Mouse (Mus musculus): Measurements from ENCODE around the gene Gpn1.
"Not testable (repeated sequence)": the region's sequence is repeated elsewhere in the genome, so short reads cannot be mapped to it uniquely, and the experiment has no call there.

Gpn1 gene

DNA sequence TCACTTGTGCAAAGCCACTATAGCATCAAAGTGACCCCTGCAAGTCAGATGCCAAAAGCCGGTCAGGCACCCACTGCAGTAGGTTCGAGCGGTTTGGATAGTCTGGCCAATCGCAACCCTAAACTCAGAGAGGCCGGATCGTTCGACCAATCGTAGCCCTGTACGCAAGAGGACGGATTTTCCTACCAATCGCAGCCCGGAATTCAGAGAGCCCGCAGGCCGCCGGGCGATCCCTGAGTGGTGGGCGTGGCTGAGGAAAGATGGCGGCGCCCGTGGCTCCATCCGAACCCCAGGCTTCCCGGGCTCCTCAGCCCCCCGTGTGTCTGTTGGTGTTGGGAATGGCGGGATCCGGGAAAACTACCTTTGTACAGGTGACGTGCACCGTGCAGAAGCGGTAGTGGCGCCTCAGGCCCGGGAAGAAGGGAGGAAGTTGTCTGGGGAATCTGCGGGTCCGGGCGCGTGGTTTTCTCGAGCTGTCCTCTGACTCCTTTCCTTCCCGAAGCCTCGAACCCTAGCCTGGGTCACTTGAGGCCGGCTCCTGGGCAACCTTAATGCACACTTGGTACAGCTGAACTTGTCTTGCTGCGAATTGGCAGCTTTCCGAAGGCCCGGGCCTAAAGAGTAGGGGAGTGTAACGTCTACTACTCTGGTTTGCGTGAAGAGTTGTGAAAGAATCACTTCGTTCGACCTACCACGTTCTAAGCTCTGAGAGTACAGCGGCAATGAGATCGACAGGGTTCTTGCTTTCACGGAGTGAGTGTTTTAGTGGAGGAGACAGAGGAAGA lies at the start of gene Gpn1:
Gene Gpn1 (plus strand): TSS at position 229 of the 785 bp plus-strand sequence.
- peak; percentile 69 to 81 for DNase-seq (ENCODE audit: low spot score in 2 of 2)

DNA sequence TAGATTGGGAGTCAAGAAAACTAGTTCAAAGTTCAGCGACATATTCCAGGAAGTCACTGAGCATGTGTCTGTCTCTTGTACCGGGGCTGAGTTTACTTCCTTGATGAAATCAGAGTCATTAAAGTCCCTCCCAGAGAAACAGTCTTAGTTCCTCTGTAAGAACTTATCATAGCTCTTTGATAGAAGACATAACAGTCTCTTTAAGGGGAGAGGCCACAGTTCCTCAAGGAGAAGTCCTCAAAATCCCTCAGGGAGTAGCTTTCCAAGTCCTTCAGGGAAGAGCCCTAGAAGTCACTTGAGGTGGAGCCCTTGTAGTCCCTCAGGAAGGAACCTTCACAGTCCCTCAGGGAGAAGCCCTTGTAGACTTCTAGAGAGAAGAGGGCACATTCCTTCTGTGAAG lies 43.2 kb upstream of the Gpn1 start:
- no peak for DNase-seq (ENCODE audit: low spot score in 2 of 2)

DNA sequence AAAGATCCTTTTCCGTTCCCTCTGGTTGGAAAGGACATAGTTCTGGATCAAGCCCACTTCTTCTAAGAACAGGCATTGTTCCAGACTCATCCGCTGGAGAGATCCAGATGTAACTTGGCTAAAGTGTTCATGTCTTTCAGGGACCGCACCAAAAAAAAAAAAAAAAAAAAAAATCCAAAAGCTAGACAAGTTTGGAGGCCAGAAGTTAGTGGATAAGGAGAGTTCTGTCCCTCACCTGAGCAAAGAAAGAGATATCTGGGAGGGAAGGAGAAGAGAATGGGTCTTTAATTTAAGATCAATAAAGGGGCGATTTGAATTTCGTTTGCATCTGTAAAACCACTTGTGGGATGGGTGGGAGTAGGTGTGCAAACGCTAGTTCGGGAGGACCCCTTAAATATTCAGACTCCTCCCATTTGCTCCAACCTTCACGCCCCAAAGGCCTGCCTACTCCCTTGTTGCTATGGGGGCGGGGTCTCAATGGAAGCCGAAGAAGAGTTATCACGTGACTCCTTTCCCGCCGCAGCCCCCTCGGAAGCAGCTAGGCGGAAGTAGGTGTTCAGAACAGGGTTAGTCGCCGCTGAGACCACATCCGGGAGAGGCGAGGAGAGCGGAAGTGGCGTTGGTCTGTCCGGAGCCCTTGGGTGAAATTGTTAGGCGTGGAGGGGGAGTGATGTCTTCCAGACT lies 42.5 kb upstream of the Gpn1 start, which contains the start of gene Zfp512:
Gene Zfp512 (plus strand): TSS at position 554 of the 684 bp plus-strand sequence.
- peak; percentile 74 to 80 for DNase-seq (ENCODE audit: low spot score in 2 of 2)

DNA sequence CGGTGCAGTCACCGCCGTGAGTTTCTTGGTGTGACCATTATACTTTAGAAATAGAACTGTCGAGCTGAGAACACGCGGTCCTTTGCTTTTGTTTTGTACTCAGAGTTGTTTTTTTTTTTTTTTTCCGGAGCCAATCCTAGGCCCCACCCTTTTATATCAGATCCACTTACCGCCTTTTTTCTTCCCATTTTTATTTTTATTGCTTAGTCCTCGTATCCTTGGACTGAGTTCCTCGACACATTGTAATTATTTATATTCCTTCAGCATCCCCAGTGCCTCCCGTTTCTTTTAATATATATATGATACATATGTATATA lies 42.0 kb upstream of the Gpn1 start:
- DNase-seq (ENCODE audit: low spot score in 2 of 2): no peak

DNA sequence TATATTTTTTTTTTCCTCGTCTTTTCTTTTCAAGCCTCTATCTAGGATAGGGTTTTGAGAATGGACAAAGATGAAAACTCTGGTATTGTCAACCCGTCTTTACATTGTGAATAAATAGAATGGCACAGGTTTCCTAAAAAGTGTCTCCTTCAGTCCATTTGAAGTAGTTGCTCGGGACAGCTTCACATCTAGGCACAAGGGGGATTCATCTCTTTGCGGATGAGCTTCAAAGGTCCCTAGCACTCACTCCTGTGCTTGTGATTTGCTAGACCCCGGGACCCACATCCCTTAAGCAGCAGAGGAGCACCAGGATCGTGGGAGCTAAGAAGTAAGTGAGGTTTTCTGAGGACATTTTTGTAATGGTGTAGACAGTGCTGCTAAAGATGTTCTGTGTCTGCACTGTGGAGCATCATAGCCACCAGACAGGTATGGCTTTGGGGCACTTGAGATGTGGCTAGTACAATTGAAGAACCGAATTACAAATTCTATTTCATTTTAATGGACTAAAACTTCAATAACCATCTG lies 41.6 kb upstream of the Gpn1 start:
- no peak for DNase-seq (ENCODE audit: low spot score in 2 of 2)

DNA sequence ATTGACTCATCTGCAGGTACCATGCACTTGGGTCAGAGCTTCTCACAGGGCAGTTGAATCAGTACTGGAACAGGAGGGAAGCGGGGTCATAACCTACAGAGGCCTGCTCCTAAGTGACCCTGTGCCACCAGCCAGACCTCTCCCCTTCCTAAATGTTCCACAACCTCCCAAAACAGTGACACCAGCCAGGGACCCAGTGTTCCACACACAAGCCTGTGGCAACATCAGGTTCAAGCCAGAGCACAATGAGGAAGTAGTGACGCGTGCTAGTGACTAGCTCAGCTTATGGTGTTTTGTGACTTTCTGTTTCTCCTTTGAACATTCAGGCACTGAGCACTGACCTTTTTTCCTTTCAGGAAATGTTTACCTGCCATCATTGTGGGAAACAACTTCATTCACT lies 26.7 kb upstream of the Gpn1 start:
- no peak for DNase-seq (ENCODE audit: low spot score in 2 of 2)

DNA sequence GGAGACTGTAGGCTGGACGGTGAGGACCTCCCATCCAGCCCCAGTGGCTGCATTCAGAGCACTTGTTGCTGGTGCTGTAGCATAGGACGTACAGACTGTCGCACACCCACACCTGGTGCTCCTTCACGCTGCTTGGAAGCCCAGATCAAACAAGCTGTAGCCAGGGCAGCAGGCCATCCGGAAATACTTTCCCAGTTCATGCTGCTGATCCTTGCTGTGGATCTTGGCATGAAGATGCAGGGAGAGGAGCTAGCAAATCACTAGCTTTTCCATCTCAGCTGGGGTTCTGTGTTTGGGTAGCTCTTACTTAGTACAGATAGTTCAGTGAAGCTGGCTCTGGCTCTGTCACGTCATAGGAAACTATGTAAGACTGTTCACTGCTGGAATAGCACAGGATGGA lies 24.8 kb upstream of the Gpn1 start:
- DNase-seq (ENCODE audit: low spot score in 2 of 2): no peak

DNA sequence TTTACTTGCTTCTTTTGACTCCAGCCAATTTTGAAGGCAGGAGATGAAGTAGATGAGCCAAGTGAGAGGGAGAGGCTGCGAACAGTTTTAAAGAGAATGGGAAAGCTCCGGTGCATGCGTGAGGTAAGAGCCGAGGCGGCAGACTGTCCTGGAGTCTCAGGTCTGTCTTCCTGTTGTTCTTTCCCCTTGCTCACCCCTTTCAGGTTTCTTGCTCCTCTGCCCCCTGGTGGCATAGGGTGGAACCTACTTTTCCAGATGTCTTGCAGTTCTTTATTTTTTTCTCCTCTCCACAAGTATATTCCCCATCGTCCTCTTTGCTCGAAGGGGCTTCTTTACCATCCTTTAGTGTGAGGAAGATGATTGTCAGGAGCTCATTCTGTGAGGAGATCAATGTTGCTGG lies 24.2 kb upstream of the Gpn1 start:
- DNase-seq (ENCODE audit: low spot score in 2 of 2): peak in 1 of 2 experiments; percentile 54

DNA sequence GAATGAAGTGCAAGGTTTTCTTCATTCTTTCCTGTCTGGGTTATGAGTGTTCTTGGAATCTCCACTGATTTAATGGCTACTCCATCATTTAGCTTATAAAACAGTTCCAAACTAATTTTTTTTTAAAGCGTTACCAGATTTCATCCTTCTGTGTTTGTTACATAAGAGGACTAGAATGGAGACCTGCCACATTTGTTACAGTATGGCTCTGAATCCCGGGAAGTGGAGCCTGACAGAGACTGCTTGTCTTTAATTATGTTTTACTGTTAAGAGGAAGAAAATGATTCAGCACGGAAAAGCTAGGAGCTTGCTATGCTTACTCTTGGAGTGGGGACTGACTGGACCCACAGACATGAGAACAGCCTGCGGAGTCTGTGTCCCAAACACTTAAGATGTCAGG lies 14.0 kb upstream of the Gpn1 start:
- no peak for DNase-seq (ENCODE audit: low spot score in 2 of 2)

DNA sequence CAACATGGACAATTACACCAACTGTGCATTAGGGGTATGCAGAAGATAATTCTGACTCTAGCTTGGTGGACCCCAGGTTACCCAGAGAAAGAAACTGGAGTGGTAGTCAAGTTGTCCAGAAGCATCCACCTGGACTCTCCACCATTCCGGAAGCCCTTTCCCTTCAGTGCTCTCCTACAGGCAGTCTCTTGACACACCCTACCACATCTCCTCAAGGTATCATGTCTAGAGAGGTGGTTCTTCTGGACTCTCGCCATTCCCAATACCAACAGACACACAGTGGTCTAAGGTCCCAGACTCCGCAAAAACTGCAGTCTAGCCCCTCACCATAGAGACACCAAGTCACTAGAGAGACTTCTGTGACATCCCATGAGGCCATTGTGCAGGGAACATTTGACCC lies 9.1 kb upstream of the Gpn1 start, which contains the start of gene 4930548H24Rik:
Gene 4930548H24Rik (plus strand): TSS at position 301 of the 400 bp plus-strand sequence.
- no peak for DNase-seq (ENCODE audit: low spot score in 2 of 2)

DNA sequence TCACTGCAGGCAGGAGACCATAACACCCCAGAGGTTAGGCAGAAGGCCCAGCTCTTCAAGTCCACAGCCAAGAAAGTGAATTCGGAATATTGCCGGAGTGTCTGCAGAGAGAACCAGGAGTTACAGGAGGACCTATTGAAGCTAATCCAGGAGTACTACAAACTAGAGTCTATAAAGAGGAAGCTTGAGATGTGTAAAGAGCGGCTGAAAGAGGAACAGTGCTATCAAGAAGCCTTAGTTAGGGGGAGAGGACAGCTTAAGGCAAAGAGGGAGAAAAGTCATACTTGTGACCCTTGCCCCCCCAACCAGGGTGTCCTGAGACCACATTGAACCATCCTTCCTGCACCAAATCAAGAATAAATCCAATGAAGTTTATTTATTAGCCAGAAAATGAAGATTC lies 6.7 kb upstream of the Gpn1 start:
- DNase-seq (ENCODE audit: low spot score in 2 of 2): no peak

DNA sequence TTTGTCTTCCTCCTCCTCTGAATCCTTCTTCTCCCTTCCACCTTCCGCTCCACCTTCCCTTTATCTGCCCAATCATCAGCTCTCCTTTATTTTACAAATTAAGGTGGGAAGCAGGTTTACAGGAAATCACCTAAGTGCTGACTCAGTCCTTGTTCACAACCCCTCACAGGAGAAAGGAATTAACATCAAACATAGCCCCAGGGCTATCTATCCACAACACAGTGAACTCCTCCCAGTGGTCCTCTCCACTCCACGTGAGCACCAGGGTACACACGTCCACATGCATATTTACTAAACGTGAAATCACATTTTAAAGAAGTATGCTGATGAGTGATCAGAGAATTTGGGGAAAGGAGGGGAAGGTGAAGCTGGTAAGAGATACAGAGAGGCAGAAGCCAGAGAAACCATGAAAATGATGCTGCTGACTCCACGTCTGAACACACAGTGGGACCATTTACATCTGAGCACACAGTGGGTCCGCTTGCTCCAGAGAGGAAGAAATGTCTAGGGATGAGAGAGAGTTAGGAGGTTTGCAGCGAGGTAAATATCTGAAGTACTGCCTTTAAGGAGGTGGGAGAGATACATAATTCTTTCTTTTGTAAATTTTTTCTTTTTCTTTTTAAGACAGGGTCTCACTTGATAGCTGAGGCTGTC lies 5.3 kb upstream of the Gpn1 start:
- DNase-seq (ENCODE audit: low spot score in 2 of 2): no peak

DNA sequence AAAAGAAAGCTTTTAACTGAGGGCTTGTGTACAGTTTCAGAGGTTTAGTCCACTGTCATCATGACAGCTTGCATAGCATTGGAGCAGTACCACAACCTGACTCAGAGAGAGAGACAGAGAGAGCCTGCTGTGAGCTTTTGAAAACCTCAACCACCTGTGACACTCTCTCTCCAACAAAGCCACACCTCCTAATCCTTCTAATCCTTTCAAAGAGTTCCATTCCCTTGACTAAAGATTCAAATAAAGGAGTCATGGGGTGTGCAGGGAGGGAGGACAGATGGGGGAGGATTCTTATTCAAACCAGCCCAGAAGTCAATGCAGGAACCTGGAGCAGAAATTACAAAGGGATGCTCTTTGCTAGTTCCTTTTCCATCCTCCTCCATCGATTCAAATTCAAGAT lies 2.5 kb upstream of the Gpn1 start:
- DNase-seq (ENCODE audit: low spot score in 2 of 2): no peak

DNA sequence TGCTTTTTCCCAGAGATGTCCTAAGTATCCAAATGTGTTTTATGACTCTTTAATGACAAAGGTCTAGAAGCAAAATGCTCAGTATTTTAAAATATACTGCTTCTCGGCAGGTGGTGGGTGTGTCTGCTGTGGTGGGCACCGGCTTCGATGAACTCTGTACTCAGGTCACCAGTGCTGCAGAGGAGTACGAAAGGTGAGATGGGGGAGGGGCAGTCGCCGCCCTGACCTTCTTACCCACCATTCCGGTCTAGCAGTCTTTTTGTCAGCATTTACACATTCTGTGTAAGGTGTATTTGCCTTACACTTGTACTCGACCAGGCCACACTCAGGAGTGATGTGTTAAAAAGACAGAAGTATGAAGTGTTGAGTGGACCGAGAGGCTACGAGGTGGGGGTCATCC lies 10.3 kb downstream of the Gpn1 start:
- DNase-seq (ENCODE audit: low spot score in 2 of 2): no peak

DNA sequence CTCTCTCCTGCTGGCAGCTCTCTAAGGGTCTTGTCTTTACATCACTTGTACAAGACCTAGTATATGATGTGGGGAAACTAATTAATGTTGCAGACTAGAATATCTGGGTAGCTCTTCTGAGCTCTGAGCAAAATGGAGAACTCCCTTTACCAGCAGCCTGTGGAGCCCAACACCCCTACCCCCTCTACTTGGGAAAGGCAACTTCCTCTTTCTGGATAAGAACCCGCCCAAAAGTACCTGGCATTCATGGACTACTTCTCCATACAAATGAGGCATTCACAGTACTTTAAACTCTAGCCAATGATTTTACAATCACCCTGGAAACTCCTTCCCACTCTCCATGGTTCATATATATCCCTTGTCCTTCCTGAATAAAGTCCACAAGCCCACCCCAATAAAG lies 17.9 kb downstream of the Gpn1 start:
- no peak for DNase-seq (ENCODE audit: low spot score in 2 of 2)

DNA sequence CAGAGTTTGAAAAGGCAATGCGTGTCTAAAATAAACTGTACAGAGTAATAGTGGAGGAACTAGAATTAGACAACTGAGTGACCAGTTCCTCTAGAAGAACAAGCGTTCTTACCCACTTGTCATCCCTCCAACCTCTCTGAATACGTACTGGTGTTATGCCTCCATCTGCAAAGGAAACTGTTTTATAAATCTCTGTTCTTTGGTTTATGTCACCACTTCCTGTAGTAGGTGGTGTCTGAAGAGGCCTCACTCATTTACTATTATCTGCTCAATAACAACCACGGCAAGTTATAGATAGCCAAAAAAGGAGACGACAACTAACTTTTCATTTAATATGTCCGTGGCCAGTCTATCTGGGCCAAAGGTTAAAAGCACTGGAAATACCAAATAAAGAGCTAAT lies 26.0 kb downstream of the Gpn1 start:
- no peak for DNase-seq (ENCODE audit: low spot score in 2 of 2)

DNA sequence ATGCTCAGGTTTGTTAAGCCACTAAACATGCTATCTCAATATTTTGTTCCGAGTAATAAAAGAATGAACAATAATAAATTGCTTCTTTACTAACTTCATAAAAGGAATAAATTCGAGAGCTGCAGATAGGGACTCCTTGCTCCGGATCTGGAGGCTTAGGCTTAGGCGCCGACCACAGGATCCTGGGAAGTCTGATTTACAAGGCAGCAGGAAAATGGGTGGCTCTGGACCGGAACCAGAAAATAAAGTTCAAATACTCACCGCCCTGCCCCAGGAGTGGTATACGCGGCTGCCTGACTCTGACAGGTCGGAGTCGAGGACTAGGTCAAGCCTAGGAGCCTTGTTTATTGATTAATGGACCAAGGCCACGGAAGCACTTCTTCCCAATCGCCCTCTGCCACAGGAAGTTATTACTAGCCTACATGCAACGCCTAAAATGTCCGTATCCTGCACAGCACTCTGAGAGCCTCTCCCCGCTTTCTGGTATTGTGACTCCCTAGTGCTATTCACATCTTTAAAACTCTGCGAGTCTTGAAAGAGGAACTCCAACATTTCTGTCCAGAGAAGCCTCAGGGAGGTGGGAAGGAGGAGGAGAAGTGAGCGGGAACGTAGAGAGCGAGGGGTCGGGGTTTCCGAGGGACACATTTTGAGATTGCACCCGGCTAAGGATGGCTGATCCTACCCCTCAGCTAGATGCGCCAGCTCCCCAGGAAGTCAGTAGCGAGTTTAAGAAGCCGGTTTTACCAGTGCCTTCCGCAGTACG lies 32.0 kb downstream of the Gpn1 start, which contains the start of gene Slc4a1ap:
Gene Slc4a1ap (plus strand): TSS at position 642 of the 763 bp plus-strand sequence.
- peak; percentile 63 to 75 for DNase-seq (ENCODE audit: low spot score in 2 of 2)

DNA sequence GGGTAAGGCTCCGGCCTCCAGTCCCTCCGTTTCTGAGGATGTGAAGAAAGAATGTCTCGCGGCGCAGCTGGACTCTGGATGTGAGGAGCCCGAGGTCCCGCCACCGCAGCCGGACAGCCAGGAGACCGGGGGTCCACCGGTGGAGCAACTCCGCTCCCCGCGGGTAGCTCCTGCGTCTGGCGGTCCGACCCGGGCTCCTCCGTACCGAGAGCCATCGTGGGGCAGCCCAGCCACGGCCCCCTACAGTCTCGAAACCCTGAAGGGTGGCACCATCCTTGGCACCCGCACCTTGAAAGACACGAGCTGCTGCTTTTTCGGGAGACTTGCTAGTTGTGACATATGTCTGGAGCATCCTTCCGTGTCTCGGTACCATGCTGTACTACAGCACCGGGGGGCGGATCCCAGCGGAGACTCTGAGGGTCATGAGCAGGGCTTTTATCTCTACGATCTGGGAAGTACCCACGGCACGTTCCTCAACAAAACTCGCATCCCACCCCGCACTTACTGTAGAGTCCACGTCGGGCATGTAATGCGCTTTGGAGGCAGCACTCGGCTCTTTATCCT lies 32.7 kb downstream of the Gpn1 start:
- no peak for DNase-seq (ENCODE audit: low spot score in 2 of 2)

DNA sequence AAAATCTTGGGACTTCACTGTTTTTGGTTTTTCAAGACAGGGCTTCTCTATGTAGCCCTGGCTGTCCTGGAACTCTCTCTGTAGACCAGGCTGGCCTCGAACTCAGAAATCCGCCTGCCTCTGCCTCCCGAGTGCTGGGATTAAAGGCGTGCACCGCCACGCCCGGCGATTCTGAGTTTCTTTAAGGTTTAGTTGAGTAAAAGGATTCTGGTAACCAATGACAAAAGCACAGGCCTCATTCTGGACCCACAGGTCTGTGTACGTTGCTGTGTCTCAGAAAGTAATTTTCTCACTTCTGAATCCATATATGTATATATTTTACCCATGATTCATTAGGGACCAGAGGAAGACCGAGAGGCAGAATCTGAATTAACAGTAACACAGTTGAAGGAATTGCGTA lies 33.2 kb downstream of the Gpn1 start, which contains the start of gene Supt7l:
Gene Supt7l (minus strand): TSS at position 101 of the 400 bp plus-strand sequence.
- DNase-seq (ENCODE audit: low spot score in 2 of 2): not testable (repeated sequence)

DNA sequence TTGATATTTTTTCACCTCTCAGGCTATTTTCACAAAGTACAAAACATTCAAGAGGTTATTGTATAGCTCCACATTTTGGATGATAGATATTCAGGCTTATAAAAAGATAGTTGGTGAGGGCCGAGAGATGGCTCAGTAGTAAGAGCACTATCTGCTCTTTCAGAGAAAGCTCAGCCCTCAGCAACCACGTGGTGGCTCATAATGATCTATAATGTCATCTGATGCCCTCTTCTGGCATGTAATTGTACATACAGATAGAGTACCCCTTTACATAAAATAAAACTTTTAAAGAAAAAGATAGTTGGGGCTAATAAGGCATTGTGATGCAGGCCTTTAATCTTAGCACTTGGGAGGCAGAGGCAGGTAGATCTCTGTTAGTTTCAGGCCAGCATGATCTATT lies 34.0 kb downstream of the Gpn1 start:
- DNase-seq (ENCODE audit: low spot score in 2 of 2): no peak

DNA sequence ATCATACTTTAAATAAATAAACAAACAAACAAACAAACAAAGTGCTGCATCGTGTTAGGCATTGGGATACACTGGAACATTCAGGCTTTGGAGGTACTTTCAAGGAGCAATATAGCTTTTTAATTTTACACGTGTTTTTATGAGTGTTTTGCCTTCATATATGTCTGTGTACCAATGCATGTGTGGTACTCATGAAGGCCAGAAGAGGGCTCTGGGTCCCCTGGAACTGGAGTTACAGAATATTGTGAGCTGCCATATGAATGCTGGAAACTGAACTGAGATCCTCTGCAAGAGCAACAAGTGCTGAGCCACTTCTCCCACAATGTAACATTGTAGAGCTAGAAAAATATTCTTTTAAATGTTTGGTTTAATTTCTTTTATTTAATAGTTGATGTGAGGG lies 40.7 kb downstream of the Gpn1 start:
- no peak for DNase-seq (ENCODE audit: low spot score in 2 of 2)
